Mouse (Mus musculus) kidney, embryonic 16.5 days (tissue): Measurements from ENCODE around the gene Zfand3. TPM values are rescaled to one million over a fixed set of nuclear protein-coding genes. Genes with fewer than 3 reads are reported as not detected.

ENCODE experiments used
- ATAC-seq: fragments of 200-750 bp; cut with Nextera tagmentation; 2 replicates; pipeline ENCODE4 v1.8.0; 2017; ENCODE audit warnings: moderate TSS enrichment; ENCODE audit not compliant: low FRiP score, low TSS enrichment
- H3K27ac ChIP-seq: fragments of 300-500 bp; sonication (generic); 2 replicates; pipeline ENCODE4 v1.5.1; 2014; ENCODE audit warnings: low read length
- H3K27me3 ChIP-seq: fragments of 300-500 bp; sonication (generic); 2 replicates; pipeline ENCODE4 v1.6.1; 2014; ENCODE audit warnings: low read length, control low read depth, mixed read lengths; ENCODE audit not compliant: insufficient read depth
- H3K36me3 ChIP-seq: fragments of 300-500 bp; sonication (generic); 2 replicates; pipeline ENCODE4 v1.6.1; 2014; ENCODE audit warnings: low read length, control low read depth, mixed read lengths; ENCODE audit not compliant: insufficient read depth
- H3K4me1 ChIP-seq: fragments of 300-500 bp; sonication (generic); 2 replicates; pipeline ENCODE4 v1.6.1; 2014; ENCODE audit warnings: low read length, control low read depth, mixed read lengths; ENCODE audit not compliant: insufficient read depth
- H3K4me2 ChIP-seq: fragments of 300-500 bp; sonication (generic); replicated peaks from 2 replicates; pipeline ENCODE4 v1.6.1; 2014; ENCODE audit warnings: low read depth, low read length
- H3K4me3 ChIP-seq: fragments of 300-500 bp; sonication (generic); 2 replicates; pipeline ENCODE4 v1.5.1; 2014; ENCODE audit warnings: mild to moderate bottlenecking, low read length
- H3K9ac ChIP-seq: fragments of 300-500 bp; sonication (generic); replicated peaks from 2 replicates; pipeline ENCODE4 v1.6.1; 2014; ENCODE audit warnings: low read length
- H3K9me3 ChIP-seq: fragments of 300-500 bp; sonication (generic); 2 replicates; pipeline ENCODE4 v1.6.1; 2016; ENCODE audit warnings: low read length, control low read depth
- WGBS: fragments of 180-500 bp; shearing (Covaris S2); extraction: QIAGEN DNeasy Blood & Tissue Kit; methylation state at CpG from one replicate; pipeline ENCODE4 v1.1.7; 2014; 5-methylcytosine and 5-hydroxymethylcytosine counted together
- polyA plus RNA-seq: library from polyadenylated mRNA; unstranded; fragments of >200 nt; fragmentation: Nextera tagmentation; extraction: Ambion mirVana; gene quantifications from 2 replicates; pipeline ENCODE4 v1.2.1, GENCODE M21; 2015

The Zfand3 gene
- polyA plus RNA-seq, 1 experiment from 2014 or later: 62.0 TPM

GRCm38 (mm10) chr17:30255928-30256560 is 251.5 kb downstream of the Zfand3 start:
- H3K9ac ChIP-seq: no peak overlapping the region
- H3K36me3 ChIP-seq: no peaks in the 10 kb centered on the region
- no peaks in the 10 kb centered on the region for H3K27me3 ChIP-seq
- no peak overlapping the region for H3K4me2 ChIP-seq
- no peaks in the 10 kb centered on the region for H3K9me3 ChIP-seq
- peaks cover 34% of the 10 kb centered on the region for H3K4me1 ChIP-seq
- no peak for ATAC-seq
- H3K27ac ChIP-seq: no peak overlapping the region
- WGBS: 69% methylated on average over 8 of the region's 8 CpGs
- no peak overlapping the region for H3K4me3 ChIP-seq

DNA sequence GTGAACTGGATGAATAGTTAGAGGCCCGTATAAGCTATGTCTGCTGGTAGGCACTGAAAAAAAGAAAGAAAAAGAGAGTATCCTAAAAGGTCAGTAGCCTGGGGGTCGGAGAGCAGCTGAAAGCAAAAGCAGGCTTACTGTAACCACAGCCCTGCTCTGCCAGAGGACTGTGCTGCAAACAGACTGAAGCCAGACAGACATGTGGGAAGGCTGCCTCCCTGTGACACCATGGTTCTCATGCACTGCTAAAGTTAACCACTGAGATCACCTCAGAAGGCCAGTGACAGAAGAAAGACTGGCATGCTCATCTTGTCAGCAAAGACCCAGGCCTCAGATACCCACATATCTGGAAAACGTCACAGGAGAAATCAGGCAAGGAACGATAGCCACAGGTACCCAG is 253.9 kb downstream of the Zfand3 start:
- Histone ChIP-seq H3K4me1 (peaks cover 54% of the 10 kb centered on the region), H3K36me3 (no peaks in the 10 kb centered on the region), H3K27me3 (no peaks in the 10 kb centered on the region), H3K9ac (no peak overlapping the region), H3K9me3 (no peaks in the 10 kb centered on the region), H3K4me3 (no peak overlapping the region), H3K4me2 (no peak overlapping the region), H3K27ac (no peak overlapping the region)
- WGBS: 72% methylated on average over 4 of the region's 4 CpGs
- no peak for ATAC-seq

DNA sequence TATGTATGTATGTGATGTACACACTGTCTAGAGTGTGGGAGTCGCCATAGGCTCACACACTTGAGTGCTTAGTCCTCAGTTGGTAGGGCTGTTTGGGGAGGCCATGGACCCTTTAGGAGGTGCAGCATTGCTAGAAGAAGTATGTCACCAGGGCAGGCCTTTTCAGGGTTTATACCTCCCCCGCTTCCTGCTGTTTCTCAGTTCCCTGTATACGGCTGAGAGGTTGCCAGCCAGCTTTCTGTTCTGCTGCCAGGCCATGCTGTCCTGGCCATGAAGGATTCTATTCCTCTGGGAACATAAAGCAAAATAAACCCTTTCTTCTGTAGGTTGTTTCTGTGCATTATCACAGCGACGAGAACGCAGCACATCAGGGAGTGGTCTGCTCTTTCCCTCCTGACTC is 255.4 kb downstream of the Zfand3 start:
- Histone ChIP-seq H3K9ac (no peak overlapping the region), H3K36me3 (no peaks in the 10 kb centered on the region), H3K4me3 (no peak overlapping the region), H3K27me3 (no peaks in the 10 kb centered on the region), H3K4me1 (peaks cover 42% of the 10 kb centered on the region), H3K9me3 (no peaks in the 10 kb centered on the region), H3K4me2 (no peak overlapping the region), H3K27ac (no peak overlapping the region)
- 74% methylated on average over 6 of the region's 6 CpGs for WGBS
- ATAC-seq: no peak

Other genes with a start within 250 kb of the Zfand3 start
- gene Mdga1, start 34.6 kb upstream of the Zfand3 start, polyA plus RNA-seq: 1.9 and 2.4 TPM in 2 replicates